Mouse (Mus musculus) thymus, postnatal 4 days (tissue): ENCODE data around the gene Psenen.

Experiments used
- DNase-seq: peaks from one replicate; pipeline ENCODE4 v3.0.0; 2021

Psenen gene

GRCm38 (mm10) chr7:30553021-30553589 lies 10.3 kb downstream of the Psenen start:
- peak; percentile 65 for DNase-seq

DNA sequence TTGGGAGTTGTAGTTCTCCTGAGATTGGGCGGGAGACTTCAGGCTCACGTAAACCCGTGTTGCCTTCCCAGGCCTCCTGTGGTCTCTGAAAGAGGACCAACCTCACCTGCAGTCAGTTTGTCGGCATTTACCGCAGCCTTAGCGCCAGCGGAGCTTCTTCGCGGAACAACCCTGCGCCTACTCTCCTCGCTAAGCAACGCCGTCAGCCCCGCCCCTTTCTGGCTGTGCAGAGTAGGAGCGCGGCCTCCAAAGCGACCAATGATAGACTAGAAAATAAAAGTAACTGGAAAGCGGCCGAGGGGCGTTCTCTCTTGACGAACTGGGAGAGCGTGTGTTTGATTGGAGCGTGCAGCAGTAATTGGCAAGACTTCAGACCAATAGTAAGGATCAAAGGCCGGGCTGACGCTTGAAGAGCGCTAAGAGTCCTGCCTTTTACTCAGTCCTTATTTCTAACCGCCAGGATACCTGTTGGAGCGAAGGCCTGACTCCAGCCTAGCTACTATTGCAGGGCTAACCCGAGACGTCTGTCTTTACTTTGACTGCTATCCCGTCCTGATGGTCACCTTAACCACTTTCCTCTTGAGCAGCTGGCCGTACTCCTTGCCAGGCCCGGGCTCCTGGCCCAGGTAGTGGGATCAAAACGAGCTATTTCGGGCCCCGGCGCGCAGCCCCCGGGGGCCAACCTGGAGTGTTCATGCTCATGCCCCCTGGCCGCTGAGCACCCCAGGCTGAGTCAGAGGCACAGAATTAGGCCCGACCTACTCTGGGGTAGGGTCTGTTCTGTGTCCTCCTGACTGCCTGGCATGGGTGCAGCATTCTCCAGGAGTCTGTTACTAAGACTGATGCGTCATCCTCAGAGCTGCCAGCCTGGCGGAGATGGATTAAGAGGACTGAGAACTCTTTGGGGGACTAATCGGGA lies 11.1 kb downstream of the Psenen start, which contains the start of the genes Hspb6 and Proser3:
TSS of gene Hspb6 (plus strand) at position 77 of the 919 bp plus-strand sequence.
TSS of gene Proser3 (minus strand) at position 198 of the 919 bp plus-strand sequence.
- peak; percentile 97 for DNase-seq

- DNase-seq = no peak
These were observed 11.9 kb downstream of the Psenen start for GRCm38 (mm10) chr7:30551445-30552101.

DNA sequence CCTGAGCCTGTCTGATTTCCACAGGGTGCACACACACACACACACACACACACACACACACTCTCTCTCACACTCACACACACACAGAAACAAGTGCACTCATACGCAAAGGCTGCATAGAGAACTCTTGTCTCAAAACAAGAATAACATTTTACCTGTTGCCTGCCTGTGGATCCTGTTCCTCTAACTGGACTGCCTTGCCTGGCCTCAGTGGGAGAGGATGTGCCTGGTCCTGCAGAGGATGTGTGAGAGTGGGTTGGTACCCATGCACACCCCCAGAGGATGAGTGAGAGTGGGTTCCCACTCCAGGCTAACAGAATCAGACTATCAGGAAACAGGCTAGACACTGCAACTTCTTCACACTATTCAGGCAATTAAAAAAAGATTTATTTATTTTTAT lies 12.8 kb downstream of the Psenen start:
- DNase-seq = no peak

DNA sequence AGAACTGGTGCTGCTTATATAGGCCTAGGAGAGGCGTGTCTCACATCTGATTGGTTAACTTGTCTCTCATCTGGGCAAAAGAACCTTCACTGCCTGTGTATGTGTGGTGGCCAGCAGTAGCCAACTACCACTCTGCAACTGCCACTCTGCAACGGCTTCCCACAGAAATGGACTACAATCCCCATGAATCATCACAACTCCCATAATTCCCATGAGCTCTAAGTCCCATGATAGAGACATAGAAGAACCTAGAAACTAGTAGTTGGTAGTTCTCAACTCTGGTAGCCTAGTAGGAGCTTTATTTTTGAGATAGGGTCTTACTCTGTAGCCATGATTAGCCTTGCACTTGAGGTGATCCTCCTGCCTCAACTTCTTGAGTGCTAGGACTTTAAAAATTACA lies 13.5 kb downstream of the Psenen start:
- no peak for DNase-seq

DNA sequence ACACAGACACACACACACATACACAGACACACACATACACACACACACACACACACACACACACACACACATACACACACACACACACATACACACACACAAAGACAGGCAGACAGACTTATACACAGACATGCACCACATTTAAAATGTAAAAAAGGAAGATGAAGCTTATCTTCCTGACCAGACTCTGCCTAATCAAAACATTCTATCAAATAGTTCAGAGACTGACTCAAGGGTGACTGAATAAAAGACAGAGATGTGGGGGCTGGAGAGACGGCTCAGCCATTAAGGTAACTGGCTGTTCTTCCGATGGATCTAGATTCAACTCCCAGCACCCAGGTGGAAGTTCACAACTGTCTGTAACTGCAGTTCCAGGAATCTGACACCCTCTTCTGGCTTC lies 19.1 kb downstream of the Psenen start:
- no peak for DNase-seq

DNA sequence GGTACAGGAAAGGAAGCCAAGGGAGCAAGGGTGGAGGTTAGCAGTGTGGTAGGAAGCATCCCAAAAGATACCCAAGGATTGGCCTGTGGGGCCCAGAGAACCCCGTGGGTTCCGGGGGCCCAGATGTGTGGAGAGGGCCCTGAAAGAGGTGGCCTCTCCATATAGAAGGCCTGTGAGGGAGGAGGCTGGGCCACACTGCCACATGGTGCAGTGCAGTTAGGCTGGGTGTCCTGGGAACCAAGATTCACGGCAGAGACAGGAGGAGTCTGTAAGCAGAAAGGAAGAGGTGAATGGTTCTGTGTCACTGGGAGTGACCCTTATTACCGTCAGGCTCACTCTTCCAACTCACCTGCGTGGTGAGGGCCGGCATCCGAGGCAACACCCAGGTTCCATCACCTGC lies 22.9 kb downstream of the Psenen start:
- DNase-seq = no peak

DNA sequence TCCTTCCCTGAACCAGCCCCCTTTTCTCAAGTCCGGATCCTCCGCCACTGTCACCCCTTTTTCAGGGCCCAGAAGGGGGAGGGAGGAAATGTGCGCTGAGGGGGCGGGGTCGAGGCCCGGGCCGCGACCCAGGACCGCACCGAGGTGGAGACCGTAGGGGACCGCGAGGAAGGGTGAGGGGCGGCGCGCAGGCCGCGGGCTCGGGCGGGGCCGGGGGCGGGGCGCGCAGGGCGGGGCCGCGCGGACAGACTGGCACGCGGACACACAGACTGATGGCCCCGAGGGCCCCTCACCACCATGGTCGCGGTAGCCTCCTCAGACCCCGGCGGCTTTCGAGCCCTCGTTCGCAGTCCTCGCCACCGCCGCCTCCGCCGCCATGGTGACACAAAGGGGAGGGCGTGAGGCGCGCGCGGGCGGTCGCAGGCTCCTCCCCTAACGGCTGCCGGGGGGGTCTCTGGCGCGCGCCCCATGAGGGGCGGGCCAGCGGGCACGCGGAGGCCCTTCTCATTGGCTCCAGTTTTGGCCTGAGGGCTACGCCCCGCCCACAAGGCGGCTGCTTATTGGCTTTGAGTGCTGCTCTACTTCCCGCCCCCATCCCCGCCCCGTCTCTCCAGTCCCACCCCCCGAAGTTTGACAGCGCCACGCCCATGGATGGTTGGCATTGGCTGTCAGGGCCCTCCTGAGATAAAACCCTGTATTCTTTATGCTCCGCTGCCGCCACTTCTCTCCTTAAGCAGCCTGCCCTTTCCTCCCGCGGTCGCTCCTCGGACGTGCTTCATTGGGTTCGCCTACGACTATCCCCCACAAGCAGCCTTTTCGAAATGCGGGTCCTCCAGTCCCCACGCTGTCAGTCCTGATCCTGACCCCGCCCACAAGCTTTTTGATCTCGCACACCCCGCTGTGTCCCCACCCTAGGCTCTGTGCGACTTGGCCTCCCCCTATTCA lies 28.5 kb downstream of the Psenen start, which contains the start of gene Arhgap33:
TSS of gene Arhgap33 (minus strand) at position 428 of the 945 bp plus-strand sequence.
- peak; percentile 98 for DNase-seq

DNA sequence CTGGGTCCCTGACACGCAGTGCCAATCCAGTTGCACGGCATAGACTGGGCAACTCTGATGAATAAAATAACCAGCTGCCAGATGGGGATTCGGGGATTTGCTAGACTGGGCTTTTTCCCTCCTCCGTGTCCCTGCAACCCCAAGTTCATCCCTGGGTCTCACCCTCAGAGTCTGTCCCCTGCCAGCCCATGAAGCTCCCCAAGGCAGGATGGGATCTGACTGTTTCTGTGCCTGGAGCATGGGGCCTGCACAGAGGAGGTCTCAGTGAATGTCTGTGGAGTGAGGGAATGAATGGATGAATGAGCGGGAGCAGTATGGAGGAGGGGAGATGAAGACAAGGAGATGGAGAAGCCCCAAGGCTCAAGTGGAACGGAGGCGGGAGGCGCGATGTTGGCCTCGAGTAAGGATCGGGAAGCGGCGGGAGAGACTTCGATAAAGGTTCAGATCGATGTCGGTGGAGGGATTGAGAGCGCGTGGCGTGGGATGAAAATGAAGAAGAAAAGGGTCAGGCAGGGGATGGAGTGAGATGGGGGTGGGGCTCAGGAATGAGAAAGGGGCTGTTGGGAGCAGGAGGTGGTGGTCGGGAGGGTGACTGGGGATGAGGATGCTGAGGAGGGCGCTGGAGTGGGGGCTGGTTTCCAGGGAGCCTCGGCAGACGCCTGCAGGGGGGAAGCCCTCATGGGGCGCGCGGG lies 29.3 kb downstream of the Psenen start:
- no peak for DNase-seq

GRCm38 (mm10) chr7:30532931-30533330 lies 30.5 kb downstream of the Psenen start:
- DNase-seq = no peak

GRCm38 (mm10) chr7:30531291-30531815 lies 32.1 kb downstream of the Psenen start:
- DNase-seq = no peak

DNA sequence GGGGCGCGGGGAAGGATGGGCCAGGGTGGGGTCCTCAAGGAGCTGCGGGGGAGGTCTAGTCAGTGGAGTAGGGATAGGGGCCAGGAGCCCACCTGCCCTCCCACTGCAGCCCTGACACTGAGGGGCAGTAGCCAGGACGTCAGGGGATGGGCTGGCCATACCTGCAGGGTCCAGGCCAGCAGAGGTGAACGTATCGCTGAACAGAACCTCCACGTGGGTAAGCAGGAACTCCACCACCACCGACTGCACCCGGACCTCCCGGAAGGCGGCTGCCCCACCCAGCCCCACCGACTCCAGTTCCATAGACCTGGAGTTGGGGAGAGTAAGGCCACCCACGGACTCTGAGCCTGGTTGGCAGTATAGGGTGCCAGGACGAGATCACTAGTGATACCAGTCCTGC lies 36.4 kb downstream of the Psenen start:
- DNase-seq = no peak

- no peak for DNase-seq
These were observed 37.0 kb downstream of the Psenen start for GRCm38 (mm10) chr7:30526399-30526798.

DNA sequence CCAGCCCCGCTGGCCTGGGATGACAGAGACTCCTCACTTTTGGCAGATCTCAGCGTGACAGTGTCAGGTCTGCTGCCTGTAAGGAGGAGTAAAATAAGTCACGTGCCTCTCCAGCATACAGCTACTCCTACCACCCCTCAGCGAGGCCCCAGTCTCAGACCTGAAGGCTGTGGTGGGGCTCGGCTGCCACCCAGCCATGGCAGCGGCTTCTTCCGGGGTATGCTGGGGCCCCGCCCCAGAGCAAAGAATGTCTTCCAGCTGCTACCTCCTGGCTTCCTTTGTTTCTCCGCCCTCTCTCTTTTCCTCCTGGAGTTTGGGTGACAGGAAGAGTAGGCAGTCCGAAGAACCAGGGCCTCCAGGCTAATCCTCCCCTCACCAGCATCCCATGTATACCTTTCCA lies 37.5 kb downstream of the Psenen start:
- no peak for DNase-seq

DNA sequence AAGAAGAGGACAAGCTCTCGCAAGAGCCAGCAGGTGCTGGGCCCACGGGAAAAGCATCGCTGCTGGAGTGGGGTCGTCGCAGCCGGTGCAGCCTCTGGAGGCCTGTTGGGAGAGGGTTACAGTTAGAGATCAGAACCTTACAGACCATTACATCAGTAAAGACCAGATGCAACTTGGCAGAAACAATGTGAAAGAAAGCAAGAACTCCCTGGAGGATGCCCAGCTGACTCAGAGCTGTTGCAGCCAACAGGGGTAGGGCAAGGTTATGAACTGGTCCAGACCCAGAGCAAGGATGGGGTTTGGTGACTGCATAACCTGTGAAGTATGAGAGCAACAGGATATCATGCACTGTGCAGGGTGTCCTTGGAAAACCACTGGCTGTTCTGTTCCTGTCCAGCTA lies 38.9 kb downstream of the Psenen start:
- DNase-seq = no peak

DNA sequence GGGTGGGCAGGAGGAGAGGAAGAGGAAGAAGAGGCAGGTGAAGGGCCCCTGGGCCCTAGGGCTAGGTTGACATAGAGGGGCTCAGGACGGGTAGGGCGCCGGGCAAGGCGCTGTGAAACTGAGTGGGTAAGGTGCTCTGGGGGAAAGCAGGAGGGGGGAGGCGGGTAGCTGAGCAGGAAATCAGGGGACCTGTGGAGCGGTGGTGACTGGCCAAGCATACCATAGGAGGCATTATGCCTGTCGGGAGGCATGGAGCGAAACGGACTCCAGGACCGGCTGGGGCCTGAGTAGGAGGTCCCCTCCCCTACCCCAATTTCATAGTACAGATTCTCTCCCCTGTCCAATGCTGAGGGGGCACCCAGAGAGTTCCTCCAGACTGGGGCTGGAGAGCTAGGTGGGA lies 40.6 kb downstream of the Psenen start:
- no peak for DNase-seq

GRCm38 (mm10) chr7:30520856-30521255 lies 42.6 kb downstream of the Psenen start:
- no peak for DNase-seq

- no peak for DNase-seq
These were observed 43.0 kb downstream of the Psenen start for GRCm38 (mm10) chr7:30520396-30520795.

GRCm38 (mm10) chr7:30518325-30518724 lies 45.1 kb downstream of the Psenen start:
- DNase-seq = peak; percentile 44

GRCm38 (mm10) chr7:30515003-30515760 lies 48.2 kb downstream of the Psenen start:
- no peak for DNase-seq
